Mouse (Mus musculus) brain, adult 2 months (tissue): ENCODE measurements around the gene Stam.
"Not testable (repeated sequence)": the region's sequence is repeated elsewhere in the genome, so short reads cannot be mapped to it uniquely, and the experiment has no call there.

Experiments
- DNase-seq: peaks from one replicate; pipeline ENCODE4 v3.0.0; 2011; ENCODE audit warnings: low read depth, low spot score

The Stam gene

DNA sequence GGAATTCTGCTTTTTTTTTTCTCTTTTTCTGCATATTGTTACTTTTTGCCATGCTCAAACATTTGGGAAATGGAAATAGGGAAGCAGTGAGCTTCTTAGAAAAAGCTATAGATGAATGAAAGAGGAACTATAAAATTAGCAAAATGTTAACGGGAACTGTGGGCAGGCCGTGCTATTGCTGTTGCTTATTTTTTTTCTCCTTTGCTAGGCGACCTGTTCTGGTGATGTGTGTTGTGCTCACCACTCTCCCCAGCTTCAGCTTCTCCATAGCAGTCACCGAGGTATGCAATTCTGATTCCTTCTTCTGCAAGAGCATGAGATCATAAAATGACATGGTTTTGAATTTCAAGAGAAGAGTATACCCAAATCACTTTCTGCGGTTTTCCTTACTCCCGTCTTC is 118.1 kb downstream of the Stam start:
- no peak for DNase-seq

DNA sequence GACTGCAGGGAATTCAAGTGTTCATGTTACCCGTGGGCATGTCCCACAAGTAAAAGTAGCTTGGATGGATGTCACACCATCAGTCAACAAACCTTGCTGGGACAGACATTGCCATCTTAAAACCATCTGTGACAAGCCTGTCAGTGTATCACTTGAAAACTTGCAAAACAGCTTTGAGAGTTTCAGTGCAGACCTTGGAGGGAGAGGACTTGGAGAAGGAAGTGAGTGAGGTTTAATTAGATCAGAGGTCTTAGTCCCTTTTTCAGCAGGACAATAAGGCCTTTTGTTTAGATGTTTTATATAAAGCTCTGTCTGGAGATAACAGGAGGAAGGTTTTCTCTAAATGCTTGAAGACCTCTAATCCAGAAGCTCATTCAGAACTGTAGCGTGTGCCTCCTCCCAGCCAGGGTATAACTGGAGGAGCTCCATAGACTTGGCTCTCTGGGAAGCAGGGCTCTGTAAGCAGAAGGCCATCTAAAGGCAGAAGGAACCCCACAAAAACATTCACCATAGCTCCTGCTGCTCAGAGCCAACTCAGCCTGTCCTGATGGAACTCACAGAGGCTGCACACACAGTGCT is 124.5 kb downstream of the Stam start:
- not testable (repeated sequence) for DNase-seq
